Mouse (Mus musculus): Measurements from ENCODE around the gene Slc35c2. TPM values are rescaled to one million over a fixed set of nuclear protein-coding genes. Genes with fewer than 3 reads are reported as not detected.
A peak's percentile ranks its signal among the peaks of the same experiment; 100 is the strongest.

Gene Slc35c2
- polyA plus RNA-seq, 1 experiment = 77.7 TPM

DNA sequence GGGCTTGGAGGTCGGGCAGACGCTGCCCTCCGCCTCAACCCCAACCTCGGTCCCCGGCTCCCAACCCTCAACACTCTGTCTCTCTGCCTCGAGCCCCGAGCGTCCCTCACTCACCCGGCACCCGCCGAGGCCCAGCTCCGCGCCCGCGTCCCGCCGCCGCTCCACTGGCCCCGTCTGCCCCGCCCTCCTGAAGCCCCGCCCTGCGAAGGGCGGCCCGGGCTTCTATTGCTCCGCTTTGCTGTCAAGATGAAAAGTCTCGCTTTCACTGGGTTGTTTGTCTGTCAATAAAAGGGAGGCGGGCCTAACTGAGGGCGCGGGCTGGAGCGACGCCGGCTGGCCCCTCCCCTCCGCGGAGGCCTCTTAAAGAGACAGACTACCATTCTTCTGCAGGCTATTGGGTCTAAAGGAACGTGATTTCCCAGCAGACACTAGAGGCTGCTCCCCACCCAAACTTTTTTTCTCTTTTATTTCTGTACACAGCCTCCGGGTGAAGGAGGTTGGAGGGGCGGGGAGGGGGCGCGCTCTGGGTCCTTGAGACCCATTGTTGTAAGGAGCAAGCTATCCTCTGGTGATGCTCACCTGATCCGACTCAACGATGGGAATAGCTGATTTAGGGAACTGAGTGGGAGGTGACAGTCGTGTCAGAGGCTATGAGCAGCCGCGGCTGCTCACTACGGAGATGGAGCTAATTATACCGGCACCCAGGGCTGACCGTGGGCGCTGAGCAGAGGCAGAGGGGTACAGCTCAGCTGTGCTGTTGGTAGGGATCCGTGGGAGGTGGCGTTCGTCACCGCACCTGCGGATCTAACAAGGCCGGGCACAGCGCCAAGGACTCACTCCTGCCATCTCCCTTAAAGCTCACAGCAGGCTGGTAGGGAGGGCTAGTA is 38.9 kb upstream of the Slc35c2 start, which contains the start of gene Elmo2:
Gene Elmo2 (minus strand): TSS at position 176 of the 887 bp plus-strand sequence.
- WGBS = under 1% methylated on average over 55 of the region's 55 CpGs
- Histone ChIP-seq H3K4me1 (ENCODE audit: control insufficient read depth, insufficient read depth, insufficient read length) (peaks cover 16% of the 10 kb centered on the region; the same call in 1 of the 2 replicates), H3K27ac (ENCODE audit: insufficient read depth, low read length) (peak within 1 kb of the TSS; percentile 81), H3K36me3 (ENCODE audit: control insufficient read depth, insufficient read depth, low read length) (no peaks in the 10 kb centered on the region), H3K27me3 (ENCODE audit: control insufficient read depth, insufficient read depth, low read length) (no peaks in the 10 kb centered on the region), H3K4me3 (ENCODE audit: extremely low read depth, insufficient read depth, insufficient read length) (peak within 1 kb of the TSS; percentile 79)
- DNase-seq (ENCODE audit: low read depth in 1 of 2, low spot score in 2 of 2) = peak; percentile 97
- no peak for TF ChIP-seq CTCF (IDR thresholded peaks at IDR 0.05; ENCODE audit: extremely low read depth, insufficient read depth, insufficient read length, insufficient replicate concordance)
- TF ChIP-seq POLR2A (IDR thresholded peaks at IDR 0.05; ENCODE audit: low read depth, low read length) = peak; percentile 53

DNA sequence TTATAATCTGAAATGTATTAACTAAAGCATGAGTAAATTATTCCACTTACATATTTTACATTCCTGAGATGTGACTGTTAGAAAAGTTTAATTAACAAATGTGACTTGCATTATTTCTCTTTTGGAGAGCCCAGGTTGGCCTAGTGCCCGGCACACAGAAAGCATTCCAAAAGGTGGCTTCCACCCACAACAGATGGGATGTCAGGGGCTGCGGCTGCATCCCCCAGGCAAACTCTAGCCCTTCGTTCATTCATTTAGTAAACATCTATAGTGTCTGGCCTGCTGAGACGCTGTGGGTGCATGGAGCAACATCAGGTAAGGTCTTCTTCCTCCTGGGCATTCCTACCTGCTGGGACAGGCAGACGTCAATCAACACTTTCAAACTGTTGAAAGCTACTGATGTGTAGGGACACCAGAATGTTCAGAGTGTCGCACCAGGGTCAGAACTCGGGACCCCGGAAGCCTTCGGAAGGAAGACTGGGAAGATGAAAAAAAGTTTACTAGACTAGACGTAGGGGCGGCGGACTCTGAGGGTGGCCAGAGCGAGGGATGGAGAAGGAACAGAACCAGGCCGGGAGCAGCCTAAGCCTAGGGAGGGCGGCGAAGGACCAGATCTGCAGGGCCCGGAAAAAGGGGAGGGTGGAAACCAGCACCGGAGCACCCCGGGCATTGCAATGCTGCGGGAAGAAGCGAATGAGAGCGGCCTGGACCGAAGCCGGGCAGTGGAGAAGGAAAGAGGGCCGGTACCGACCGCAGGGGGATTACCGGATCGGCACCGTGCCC is 38.0 kb upstream of the Slc35c2 start:
- H3K27me3 ChIP-seq (ENCODE audit: control insufficient read depth, insufficient read depth, low read length) = no peaks in the 10 kb centered on the region
- H3K4me3 ChIP-seq (ENCODE audit: extremely low read depth, insufficient read depth, insufficient read length) = peak overlapping the region; percentile 79
- TF ChIP-seq POLR2A (IDR thresholded peaks at IDR 0.05; ENCODE audit: low read depth, low read length) (no peak), CTCF (IDR thresholded peaks at IDR 0.05; ENCODE audit: extremely low read depth, insufficient read depth, insufficient read length, insufficient replicate concordance) (no peak)
- DNase-seq (ENCODE audit: low read depth in 1 of 2, low spot score in 2 of 2) = no peak
- 3% methylated on average over 30 of the region's 30 CpGs for WGBS
- peak overlapping the region; percentile 59 for H3K27ac ChIP-seq (ENCODE audit: insufficient read depth, low read length)
- no peaks in the 10 kb centered on the region for H3K36me3 ChIP-seq (ENCODE audit: control insufficient read depth, insufficient read depth, low read length)
- H3K4me1 ChIP-seq (ENCODE audit: control insufficient read depth, insufficient read depth, insufficient read length) = peaks cover 24% of the 10 kb centered on the region; the same call in 1 of the 2 replicates

DNA sequence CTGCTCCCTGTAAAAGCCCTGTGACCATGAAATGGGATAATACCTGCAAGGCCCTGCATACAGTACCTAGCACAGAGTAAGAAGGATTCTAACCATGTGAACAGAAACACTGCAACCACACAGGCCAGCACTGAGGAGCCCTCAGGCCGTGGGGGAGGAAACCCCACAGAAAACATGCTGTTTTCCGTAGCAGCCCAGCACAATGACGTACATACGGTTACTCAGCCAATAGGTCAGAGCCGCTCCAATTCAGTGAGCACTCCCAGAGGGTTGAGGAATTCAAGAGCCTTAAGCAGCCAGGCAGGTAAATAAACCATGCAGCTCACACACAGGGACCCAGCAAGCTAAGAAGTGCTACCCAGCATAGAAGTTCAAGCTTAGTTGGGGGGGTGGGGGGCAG is 36.3 kb upstream of the Slc35c2 start:
- TF ChIP-seq POLR2A (IDR thresholded peaks at IDR 0.05; ENCODE audit: low read depth, low read length) (no peak), CTCF (IDR thresholded peaks at IDR 0.05; ENCODE audit: extremely low read depth, insufficient read depth, insufficient read length, insufficient replicate concordance) (no peak)
- H3K27me3 ChIP-seq (ENCODE audit: control insufficient read depth, insufficient read depth, low read length) = no peaks in the 10 kb centered on the region
- DNase-seq (ENCODE audit: low read depth in 1 of 2, low spot score in 2 of 2) = no peak
- 87% methylated on average over 5 of the region's 5 CpGs for WGBS
- no peaks in the 10 kb centered on the region for H3K36me3 ChIP-seq (ENCODE audit: control insufficient read depth, insufficient read depth, low read length)
- no peak overlapping the region for H3K4me3 ChIP-seq (ENCODE audit: extremely low read depth, insufficient read depth, insufficient read length)
- H3K27ac ChIP-seq (ENCODE audit: insufficient read depth, low read length) = no peak overlapping the region
- H3K4me1 ChIP-seq (ENCODE audit: control insufficient read depth, insufficient read depth, insufficient read length) = peaks cover 30% of the 10 kb centered on the region; the same call in 1 of the 2 replicates

DNA sequence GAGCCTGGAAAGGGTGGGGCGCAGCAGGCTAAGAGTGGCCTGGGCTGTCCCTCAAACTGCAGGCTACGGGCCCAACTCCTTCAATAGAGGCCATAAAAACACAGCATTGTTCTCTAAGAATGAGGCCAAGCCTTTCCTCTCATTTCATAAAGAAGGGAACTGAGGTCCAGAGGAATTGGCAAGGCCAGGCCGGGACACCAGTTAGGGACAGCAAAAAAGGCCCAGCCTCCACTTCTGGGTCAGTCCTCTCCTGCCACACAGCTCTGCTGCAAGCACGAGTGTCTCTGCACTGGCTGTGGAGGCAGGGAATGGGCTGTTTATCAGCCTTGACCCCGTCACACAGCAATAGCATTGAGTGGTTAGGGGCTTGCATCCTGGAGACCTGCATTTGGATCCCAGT is 35.8 kb upstream of the Slc35c2 start:
- TF ChIP-seq POLR2A (IDR thresholded peaks at IDR 0.05; ENCODE audit: low read depth, low read length) = no peak
- no peak for TF ChIP-seq CTCF (IDR thresholded peaks at IDR 0.05; ENCODE audit: extremely low read depth, insufficient read depth, insufficient read length, insufficient replicate concordance)
- Histone ChIP-seq H3K27ac (ENCODE audit: insufficient read depth, low read length) (no peak overlapping the region), H3K4me3 (ENCODE audit: extremely low read depth, insufficient read depth, insufficient read length) (no peak overlapping the region), H3K4me1 (ENCODE audit: control insufficient read depth, insufficient read depth, insufficient read length) (peaks cover 33% of the 10 kb centered on the region; the same call in 1 of the 2 replicates), H3K36me3 (ENCODE audit: control insufficient read depth, insufficient read depth, low read length) (no peaks in the 10 kb centered on the region), H3K27me3 (ENCODE audit: control insufficient read depth, insufficient read depth, low read length) (no peaks in the 10 kb centered on the region)
- no peak for DNase-seq (ENCODE audit: low read depth in 1 of 2, low spot score in 2 of 2)
- WGBS = 87% methylated on average over 5 of the region's 5 CpGs

DNA sequence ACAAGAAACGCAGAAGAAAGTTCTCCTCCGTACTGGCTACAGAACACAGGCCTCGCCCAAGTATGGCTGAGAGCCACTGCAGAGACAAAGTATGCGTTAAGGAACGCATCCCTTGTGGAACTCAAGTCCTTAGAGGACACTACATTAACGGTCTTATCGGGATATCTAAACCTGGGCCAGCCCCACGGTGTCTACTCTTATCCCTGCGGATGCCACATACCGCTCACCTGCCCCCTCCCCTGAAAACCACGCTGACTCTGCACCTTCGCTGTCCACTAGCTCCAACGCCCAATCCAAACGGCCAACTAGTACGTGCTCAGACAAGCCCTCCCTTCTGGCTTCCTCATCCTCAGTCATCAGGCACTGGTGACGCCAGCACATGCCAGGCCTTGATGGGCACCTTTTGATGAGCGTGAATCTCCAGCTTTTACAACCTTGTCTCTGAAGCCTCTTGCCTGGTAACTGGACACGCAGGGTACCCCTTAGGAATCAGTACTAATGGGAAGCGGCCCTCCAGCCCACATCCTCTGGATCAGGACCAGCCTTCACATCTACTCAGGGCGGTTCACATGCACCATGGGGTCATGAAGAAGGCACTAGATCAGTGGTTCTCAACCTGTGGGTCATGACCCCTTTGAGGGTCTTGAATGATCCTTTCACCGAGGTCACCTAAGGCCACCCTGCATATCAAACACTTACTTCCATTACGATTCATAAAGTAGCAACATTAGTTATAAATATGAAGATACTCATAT is 34.5 kb upstream of the Slc35c2 start:
- DNase-seq (ENCODE audit: low read depth in 1 of 2, low spot score in 2 of 2) = no peak
- Histone ChIP-seq H3K4me1 (ENCODE audit: control insufficient read depth, insufficient read depth, insufficient read length) (peaks cover 36% of the 10 kb centered on the region; the same call in 1 of the 2 replicates), H3K36me3 (ENCODE audit: control insufficient read depth, insufficient read depth, low read length) (no peaks in the 10 kb centered on the region), H3K4me3 (ENCODE audit: extremely low read depth, insufficient read depth, insufficient read length) (no peak overlapping the region), H3K27ac (ENCODE audit: insufficient read depth, low read length) (peak overlapping the region; percentile 7; the same call in 1 of the 2 replicates), H3K27me3 (ENCODE audit: control insufficient read depth, insufficient read depth, low read length) (no peaks in the 10 kb centered on the region)
- TF ChIP-seq CTCF (IDR thresholded peaks at IDR 0.05; ENCODE audit: extremely low read depth, insufficient read depth, insufficient read length, insufficient replicate concordance) = no peak
- no peak for TF ChIP-seq POLR2A (IDR thresholded peaks at IDR 0.05; ENCODE audit: low read depth, low read length)
- WGBS = 70% methylated on average over 22 of the region's 22 CpGs

DNA sequence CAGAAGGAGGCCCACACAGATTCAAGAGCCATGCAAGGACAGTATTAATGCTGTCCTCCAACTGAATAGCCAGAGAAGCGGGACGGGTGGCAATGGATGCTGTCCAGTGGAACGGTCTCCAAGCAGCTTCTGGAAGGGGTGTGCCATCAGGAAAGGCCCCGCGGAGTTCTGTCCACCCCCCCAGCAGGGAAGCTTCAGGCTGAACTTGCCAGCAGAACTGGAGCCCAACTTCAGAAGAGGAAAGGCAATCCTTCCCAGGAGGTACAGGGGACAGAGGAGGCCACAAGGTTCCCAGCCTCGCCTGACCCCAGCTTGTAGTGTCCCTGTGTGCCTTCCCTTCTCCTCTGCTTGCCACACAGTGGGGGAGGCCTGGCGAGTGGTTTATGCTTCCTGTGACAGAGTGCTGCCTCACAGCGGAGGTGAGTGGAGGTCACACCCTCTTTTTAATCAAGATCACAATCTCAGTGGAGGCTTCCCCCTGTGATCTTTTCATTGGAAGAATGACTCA is 33.8 kb upstream of the Slc35c2 start:
- peak overlapping the region; percentile 61 for H3K27ac ChIP-seq (ENCODE audit: insufficient read depth, low read length)
- TF ChIP-seq POLR2A (IDR thresholded peaks at IDR 0.05; ENCODE audit: low read depth, low read length) (no peak), CTCF (IDR thresholded peaks at IDR 0.05; ENCODE audit: extremely low read depth, insufficient read depth, insufficient read length, insufficient replicate concordance) (no peak; the same call in 1 of the 2 replicates)

More for the DNA sequence above, 33.8 kb upstream of the Slc35c2 start:
- no peaks in the 10 kb centered on the region for H3K27me3 ChIP-seq (ENCODE audit: control insufficient read depth, insufficient read depth, low read length)
- DNase-seq (ENCODE audit: low read depth in 1 of 2, low spot score in 2 of 2) = peak in 1 of 2 experiments; percentile 21
- no peak overlapping the region; the same call in 1 of the 2 replicates for H3K4me3 ChIP-seq (ENCODE audit: extremely low read depth, insufficient read depth, insufficient read length)
- WGBS = 48% methylated on average over 8 of the region's 8 CpGs
- H3K36me3 ChIP-seq (ENCODE audit: control insufficient read depth, insufficient read depth, low read length) = no peaks in the 10 kb centered on the region
- peaks cover 34% of the 10 kb centered on the region; the same call in 1 of the 2 replicates for H3K4me1 ChIP-seq (ENCODE audit: control insufficient read depth, insufficient read depth, insufficient read length)

Measured in spleen, adult 2 months (tissue).